Mouse (Mus musculus) lung, embryonic 16.5 days (tissue): Measurements from ENCODE around the gene Prkn. TPM values are rescaled to one million over a fixed set of nuclear protein-coding genes. Genes with fewer than 3 reads are reported as not detected.

Source experiments
- ATAC-seq: fragments of 200-750 bp; cut with Nextera tagmentation; 2 replicates; pipeline ENCODE4 v1.8.0; 2017; ENCODE audit warnings: low read depth, mild to moderate bottlenecking, moderate library complexity
- H3K27ac ChIP-seq: fragments of 300-500 bp; sonication (generic); 2 replicates; pipeline ENCODE4 v1.5.1; 2014; ENCODE audit warnings: mild to moderate bottlenecking, control low read depth, low read length
- H3K27me3 ChIP-seq: fragments of 300-500 bp; sonication (generic); 2 replicates; pipeline ENCODE4 v1.6.1; 2014; ENCODE audit warnings: low read depth, low read length, mixed read lengths; ENCODE audit not compliant: control insufficient read depth, insufficient read depth
- H3K36me3 ChIP-seq: fragments of 300-500 bp; sonication (generic); 2 replicates; pipeline ENCODE4 v1.6.1; 2014; ENCODE audit warnings: low read length; ENCODE audit not compliant: control insufficient read depth, insufficient read depth
- H3K4me1 ChIP-seq: fragments of 300-500 bp; sonication (generic); replicated peaks from 2 replicates; pipeline ENCODE4 v1.6.1; 2014; ENCODE audit warnings: low read length, mixed read lengths; ENCODE audit not compliant: control insufficient read depth, insufficient read depth
- H3K4me2 ChIP-seq: fragments of 300-500 bp; sonication (generic); 2 replicates; pipeline ENCODE4 v1.6.1; 2014; ENCODE audit warnings: low read depth, low read length, control low read depth
- H3K4me3 ChIP-seq: fragments of 300-500 bp; sonication (generic); 2 replicates; pipeline ENCODE4 v1.5.1; 2014; ENCODE audit warnings: mild to moderate bottlenecking, low read length, control low read depth
- H3K9ac ChIP-seq: fragments of 300-500 bp; sonication (generic); 2 replicates; pipeline ENCODE4 v1.6.1; 2014; ENCODE audit warnings: low read length, control low read depth
- H3K9me3 ChIP-seq: fragments of 300-500 bp; sonication (generic); 2 replicates; pipeline ENCODE4 v1.6.1; 2016; ENCODE audit warnings: low read length; ENCODE audit not compliant: control insufficient read depth
- WGBS: fragments of 180-500 bp; shearing (Covaris S2); extraction: QIAGEN DNeasy Blood & Tissue Kit; methylation state at CpG from one replicate; pipeline ENCODE4 v1.1.7; 2014; 5-methylcytosine and 5-hydroxymethylcytosine counted together
- polyA plus RNA-seq: library from polyadenylated mRNA; unstranded; fragments of >200 nt; fragmentation: Nextera tagmentation; extraction: Ambion mirVana; gene quantifications from 2 replicates; pipeline ENCODE4 v1.2.1, GENCODE M21; 2015

The Prkn gene
- polyA plus RNA-seq, 1 experiment from 2014 or later = 1.8 TPM

GRCm38 (mm10) chr17:11972550-11972949 lies 1132.4 kb downstream of the Prkn start:
- H3K27me3 ChIP-seq = peaks cover 3% of the 10 kb centered on the region; the same call in 1 of the 2 replicates
- H3K27ac ChIP-seq = no peak overlapping the region
- H3K4me2 ChIP-seq = peak overlapping the region; percentile 31; the same call in 1 of the 2 replicates
- no peak for ATAC-seq
- 3% methylated on average over 9 of the region's 9 CpGs for WGBS
- H3K4me3 ChIP-seq = no peak overlapping the region
- H3K4me1 ChIP-seq = no peaks in the 10 kb centered on the region
- no peaks in the 10 kb centered on the region for H3K9me3 ChIP-seq
- peak overlapping the region; percentile 2; the same call in 1 of the 2 replicates for H3K9ac ChIP-seq
- H3K36me3 ChIP-seq = no peaks in the 10 kb centered on the region

- 52% methylated on average over 13 of the region's 13 CpGs for WGBS
- Histone ChIP-seq H3K27me3 (peaks cover 3% of the 10 kb centered on the region; the same call in 1 of the 2 replicates), H3K36me3 (no peaks in the 10 kb centered on the region), H3K9me3 (no peaks in the 10 kb centered on the region), H3K4me1 (no peaks in the 10 kb centered on the region), H3K4me3 (no peak overlapping the region), H3K27ac (no peak overlapping the region), H3K4me2 (no peak overlapping the region), H3K9ac (no peak overlapping the region)
- ATAC-seq = no peak
These were observed 1133.0 kb downstream of the Prkn start for GRCm38 (mm10) chr17:11972969-11973787.

GRCm38 (mm10) chr17:11975062-11975607 lies 1135.0 kb downstream of the Prkn start:
- no peak overlapping the region for H3K9ac ChIP-seq
- H3K4me2 ChIP-seq = no peak overlapping the region
- H3K36me3 ChIP-seq = no peaks in the 10 kb centered on the region
- 27% methylated on average over 7 of the region's 7 CpGs for WGBS
- H3K27me3 ChIP-seq = peaks cover 3% of the 10 kb centered on the region; the same call in 1 of the 2 replicates
- no peak overlapping the region for H3K4me3 ChIP-seq
- ATAC-seq = peak; percentile 72
- H3K9me3 ChIP-seq = no peaks in the 10 kb centered on the region
- H3K4me1 ChIP-seq = no peaks in the 10 kb centered on the region
- no peak overlapping the region for H3K27ac ChIP-seq

- Histone ChIP-seq H3K27ac (no peak overlapping the region), H3K4me1 (no peaks in the 10 kb centered on the region), H3K36me3 (no peaks in the 10 kb centered on the region), H3K9ac (no peak overlapping the region), H3K4me2 (no peak overlapping the region), H3K27me3 (peaks cover 1% of the 10 kb centered on the region; the same call in 1 of the 2 replicates), H3K9me3 (no peaks in the 10 kb centered on the region), H3K4me3 (no peak overlapping the region)
- WGBS = 34% methylated on average over 17 of the region's 17 CpGs
- no peak for ATAC-seq
These were observed 1138.2 kb downstream of the Prkn start for GRCm38 (mm10) chr17:11978260-11978821.

- Histone ChIP-seq H3K27me3 (no peaks in the 10 kb centered on the region), H3K9ac (no peak overlapping the region), H3K9me3 (no peaks in the 10 kb centered on the region), H3K4me3 (no peak overlapping the region), H3K4me2 (no peak overlapping the region), H3K36me3 (no peaks in the 10 kb centered on the region), H3K4me1 (no peaks in the 10 kb centered on the region), H3K27ac (no peak overlapping the region)
- ATAC-seq = no peak
- 68% methylated on average over 9 of the region's 9 CpGs for WGBS
These were observed 1141.5 kb downstream of the Prkn start for GRCm38 (mm10) chr17:11981666-11982065.

GRCm38 (mm10) chr17:11988110-11988837 lies 1148.1 kb downstream of the Prkn start:
- H3K4me2 ChIP-seq = no peak overlapping the region

GRCm38 (mm10) chr17:11989296-11989695 lies 1149.1 kb downstream of the Prkn start:
- Histone ChIP-seq H3K27ac (no peak overlapping the region), H3K4me1 (no peaks in the 10 kb centered on the region), H3K27me3 (0 out of 2 replicates have a peak, but pooled peaks cover 2% of the 10 kb centered on the region), H3K4me2 (no peak overlapping the region), H3K36me3 (no peaks in the 10 kb centered on the region), H3K9me3 (no peaks in the 10 kb centered on the region), H3K4me3 (no peak overlapping the region), H3K9ac (no peak overlapping the region)
- 72% methylated on average over 4 of the region's 4 CpGs for WGBS
- no peak for ATAC-seq

More at GRCm38 (mm10) chr17:11988110-11988837, 1148.1 kb downstream of the Prkn start:
- H3K27ac ChIP-seq = no peak overlapping the region
- H3K36me3 ChIP-seq = no peaks in the 10 kb centered on the region
- 53% methylated on average over 14 of the region's 14 CpGs for WGBS
- H3K27me3 ChIP-seq = no peaks in the 10 kb centered on the region
- no peaks in the 10 kb centered on the region for H3K9me3 ChIP-seq
- peak; percentile 45 for ATAC-seq
- no peaks in the 10 kb centered on the region for H3K4me1 ChIP-seq
- no peak overlapping the region for H3K4me3 ChIP-seq
- H3K9ac ChIP-seq = no peak overlapping the region

GRCm38 (mm10) chr17:11990386-11991087 lies 1150.4 kb downstream of the Prkn start:
- Histone ChIP-seq H3K9me3 (no peaks in the 10 kb centered on the region), H3K27ac (no peak overlapping the region), H3K4me1 (no peaks in the 10 kb centered on the region), H3K27me3 (0 out of 2 replicates have a peak, but pooled peaks cover 2% of the 10 kb centered on the region), H3K4me2 (no peak overlapping the region), H3K36me3 (no peaks in the 10 kb centered on the region), H3K9ac (no peak overlapping the region), H3K4me3 (no peak overlapping the region)
- no peak for ATAC-seq
- 80% methylated on average over 11 of the region's 11 CpGs for WGBS
